Mouse (Mus musculus): ENCODE results near the gene Borcs5.

GRCm38 (mm10) chr6:134611896-134612295 lies 27.4 kb upstream of the Borcs5 start:
- TF ChIP-seq CTCF (conservative IDR thresholded peaks at IDR 0.05 in 1 of 2, IDR thresholded peaks at IDR 0.05 in 1 of 2; ENCODE audit: low read depth in 2 of 2, low read length in 2 of 2) (no peak), GABPA (IDR thresholded peaks at IDR 0.05; ENCODE audit: insufficient replicate concordance, low read depth, low read length) (no peak)
